Mouse (Mus musculus): ENCODE data around the gene Camk1d.

Camk1d gene

DNA sequence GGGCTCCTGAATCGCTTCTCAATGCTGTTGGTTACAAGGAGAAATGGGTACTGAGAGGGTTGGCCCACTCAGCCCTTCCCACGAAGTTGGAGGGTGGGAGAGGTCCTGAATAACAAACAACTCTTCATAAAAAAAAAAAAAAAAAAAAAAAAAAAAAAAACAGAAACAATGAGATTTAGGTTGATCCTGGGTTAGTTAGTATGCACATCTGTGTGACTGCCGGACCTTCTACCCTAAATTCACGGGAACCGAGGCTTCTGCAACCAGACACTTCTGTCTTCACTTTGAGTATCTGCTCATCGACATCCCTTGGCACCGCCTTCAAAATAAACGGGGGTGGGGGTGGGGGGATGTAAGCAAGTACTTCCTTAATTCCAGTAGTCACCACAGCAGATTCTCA lies 32.4 kb downstream of the Camk1d start:
- no peaks in the 10 kb centered on the region for H3K27me3 ChIP-seq (ENCODE audit: control insufficient read depth, insufficient read depth, low read length, poor library complexity, severe bottlenecking)
- DNase-seq (ENCODE audit: low read depth, low spot score) = no peak
- H3K36me3 ChIP-seq (ENCODE audit: control insufficient read depth, insufficient read depth, low read length, poor library complexity, severe bottlenecking) = no peaks in the 10 kb centered on the region

DNA sequence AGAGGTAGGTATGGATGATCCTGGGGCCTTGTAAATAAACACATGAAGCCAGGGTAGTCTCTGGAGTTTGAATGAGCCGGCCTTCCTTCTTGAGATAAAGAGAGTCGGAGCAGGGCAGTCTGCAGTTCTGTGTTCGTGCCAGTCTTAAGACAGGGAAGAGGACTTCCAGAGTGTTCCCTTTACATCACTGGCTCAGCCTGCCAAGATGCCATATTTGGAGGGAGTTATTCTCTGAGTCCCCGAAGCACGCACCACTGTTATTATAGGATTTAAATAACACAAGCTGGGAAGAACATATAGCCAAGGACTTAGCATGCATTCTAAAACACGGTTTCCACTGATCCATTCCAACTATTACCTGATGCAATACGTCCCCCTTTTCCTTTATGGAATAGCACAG lies 33.0 kb downstream of the Camk1d start:
- no peak for DNase-seq (ENCODE audit: low read depth, low spot score)
- no peaks in the 10 kb centered on the region for H3K36me3 ChIP-seq (ENCODE audit: control insufficient read depth, insufficient read depth, low read length, poor library complexity, severe bottlenecking)
- H3K27me3 ChIP-seq (ENCODE audit: control insufficient read depth, insufficient read depth, low read length, poor library complexity, severe bottlenecking) = no peaks in the 10 kb centered on the region

DNA sequence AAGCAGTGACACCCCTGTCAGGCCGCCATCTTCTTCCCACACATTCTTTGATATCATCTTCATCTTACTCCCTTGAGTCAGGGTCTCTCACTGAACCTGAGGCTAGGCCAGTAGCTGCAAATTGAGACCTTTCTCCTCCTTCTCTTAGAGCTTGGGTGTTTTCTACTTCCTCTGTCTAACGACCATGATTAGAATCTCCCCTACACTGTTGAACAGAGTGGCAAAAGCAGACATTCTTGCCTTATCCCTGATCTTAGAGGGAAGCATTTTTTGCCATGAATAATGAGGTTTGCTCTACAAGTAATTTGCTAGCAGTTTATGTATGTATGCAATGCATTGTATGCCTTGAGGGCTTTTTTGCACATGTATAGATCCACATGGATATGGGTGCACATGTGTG lies 35.3 kb downstream of the Camk1d start:
- no peak for DNase-seq (ENCODE audit: low read depth, low spot score)
- H3K36me3 ChIP-seq (ENCODE audit: control insufficient read depth, insufficient read depth, low read length, poor library complexity, severe bottlenecking) = peaks cover 2% of the 10 kb centered on the region
- H3K27me3 ChIP-seq (ENCODE audit: control insufficient read depth, insufficient read depth, low read length, poor library complexity, severe bottlenecking) = no peaks in the 10 kb centered on the region

DNA sequence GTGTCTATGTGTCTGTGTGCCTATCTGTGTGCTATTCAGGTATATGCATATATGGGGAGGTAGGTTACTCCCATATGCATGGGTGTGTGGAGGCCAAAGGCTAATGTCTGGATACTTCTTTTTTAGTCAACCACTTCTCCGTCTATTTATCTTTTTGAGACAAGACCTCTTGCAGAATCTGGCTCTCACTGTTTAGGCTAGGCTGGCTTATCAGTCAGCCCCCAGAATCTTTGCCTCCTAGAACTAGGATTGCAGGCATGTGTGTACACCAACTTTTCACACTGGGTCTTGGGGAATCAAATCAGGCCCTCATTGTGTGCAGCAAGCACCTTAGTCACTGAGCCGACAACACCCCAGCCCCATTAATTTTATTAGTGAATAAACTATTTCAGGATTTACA lies 36.8 kb downstream of the Camk1d start:
- peaks cover 2% of the 10 kb centered on the region for H3K36me3 ChIP-seq (ENCODE audit: control insufficient read depth, insufficient read depth, low read length, poor library complexity, severe bottlenecking)
- no peaks in the 10 kb centered on the region for H3K27me3 ChIP-seq (ENCODE audit: control insufficient read depth, insufficient read depth, low read length, poor library complexity, severe bottlenecking)
- DNase-seq (ENCODE audit: low read depth, low spot score) = no peak

DNA sequence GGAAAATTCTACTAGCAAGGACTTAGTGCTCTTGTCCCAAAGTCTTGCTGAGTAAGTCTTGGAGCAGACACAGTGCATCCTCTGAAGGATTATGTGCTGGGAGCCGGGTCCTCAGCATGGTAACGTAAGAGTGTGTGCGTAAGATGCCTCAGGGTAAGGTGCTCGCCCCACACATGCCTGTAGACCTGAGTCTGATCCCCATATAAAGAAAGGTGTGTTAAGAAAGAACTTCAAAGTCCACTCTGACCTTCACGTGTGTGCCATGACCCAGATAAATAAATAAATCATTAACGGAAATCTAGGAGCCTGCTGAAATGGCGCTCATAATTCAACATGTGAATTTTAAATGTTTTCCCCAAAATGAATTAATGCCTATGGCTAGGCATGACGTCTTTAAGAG lies 37.5 kb downstream of the Camk1d start:
- Histone ChIP-seq H3K36me3 (ENCODE audit: control insufficient read depth, insufficient read depth, low read length, poor library complexity, severe bottlenecking) (peaks cover 2% of the 10 kb centered on the region), H3K27me3 (ENCODE audit: control insufficient read depth, insufficient read depth, low read length, poor library complexity, severe bottlenecking) (no peaks in the 10 kb centered on the region)

DNA sequence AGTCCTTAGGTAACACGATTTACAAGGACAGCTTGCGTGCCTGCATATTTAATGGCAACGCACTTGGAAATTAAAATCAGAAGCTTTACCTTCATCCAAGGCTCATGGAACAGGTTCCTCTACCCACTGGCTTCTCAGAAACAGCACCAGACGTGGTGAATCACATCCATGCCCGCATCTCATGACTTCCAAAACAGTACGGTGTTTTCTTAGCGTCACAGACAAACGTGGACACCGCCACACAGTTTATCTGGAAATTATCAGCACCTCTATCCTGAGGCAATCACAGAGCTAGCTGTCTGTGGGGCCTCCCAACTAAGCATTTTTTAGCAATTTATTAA lies 38.2 kb downstream of the Camk1d start:
- H3K36me3 ChIP-seq (ENCODE audit: control insufficient read depth, insufficient read depth, low read length, poor library complexity, severe bottlenecking) = peaks cover 2% of the 10 kb centered on the region
- H3K27me3 ChIP-seq (ENCODE audit: control insufficient read depth, insufficient read depth, low read length, poor library complexity, severe bottlenecking) = no peaks in the 10 kb centered on the region
- no peak for DNase-seq (ENCODE audit: low read depth, low spot score)

More for the DNA sequence above, 37.5 kb downstream of the Camk1d start:
- DNase-seq (ENCODE audit: low read depth, low spot score) = no peak

DNA sequence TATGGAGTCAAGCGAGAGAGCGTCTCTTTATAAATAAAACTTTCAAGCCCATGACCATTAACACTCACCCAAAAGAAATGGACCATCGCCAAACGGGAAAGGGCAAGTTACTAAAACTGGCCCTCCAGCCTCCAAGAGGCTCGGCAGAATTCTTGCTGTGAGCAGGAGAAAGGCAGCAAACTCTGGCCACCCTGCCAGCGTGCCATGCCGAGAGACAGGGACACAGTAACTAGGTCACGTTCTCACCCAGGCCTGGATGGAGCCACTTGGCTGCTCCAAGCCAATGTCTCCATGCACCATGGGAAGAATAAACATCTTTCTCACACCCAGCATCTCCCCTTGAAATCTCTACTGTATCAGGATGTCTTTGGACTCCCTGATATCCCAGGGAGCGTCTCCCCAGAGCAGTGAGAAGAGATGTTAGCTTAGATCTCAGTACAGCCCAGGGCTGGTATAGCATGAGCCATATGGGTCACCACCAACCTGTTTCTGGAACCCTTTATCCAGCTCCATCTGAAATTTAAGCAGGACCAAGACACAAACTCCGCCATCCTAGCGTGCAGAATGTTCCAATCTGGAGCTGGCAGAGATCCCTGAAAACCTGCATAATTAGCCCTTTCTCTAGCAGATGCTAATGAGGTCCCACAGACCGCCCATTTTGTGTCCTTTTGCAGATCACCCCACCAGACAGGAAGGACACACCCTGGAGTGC lies 38.7 kb downstream of the Camk1d start:
- DNase-seq (ENCODE audit: low read depth, low spot score) = no peak
- H3K27me3 ChIP-seq (ENCODE audit: control insufficient read depth, insufficient read depth, low read length, poor library complexity, severe bottlenecking) = no peaks in the 10 kb centered on the region
- peaks cover 2% of the 10 kb centered on the region for H3K36me3 ChIP-seq (ENCODE audit: control insufficient read depth, insufficient read depth, low read length, poor library complexity, severe bottlenecking)

DNA sequence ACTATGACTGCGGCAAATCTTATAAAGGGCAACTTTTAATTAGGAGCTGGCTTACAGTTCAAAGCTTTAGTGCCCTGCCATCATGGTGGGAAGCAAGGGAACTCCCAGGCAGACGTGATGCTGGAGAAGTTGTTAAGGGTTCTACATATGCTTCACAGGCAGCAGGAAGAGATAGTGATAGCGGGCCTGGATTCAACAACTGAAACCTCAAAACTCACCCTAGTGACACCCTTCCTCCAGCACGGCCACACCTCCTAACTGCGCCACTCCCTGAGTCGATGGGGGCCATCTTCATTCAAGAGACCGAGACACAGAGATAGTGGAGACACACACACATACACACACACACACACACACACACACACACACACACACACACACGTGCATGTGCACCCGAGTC lies 39.8 kb downstream of the Camk1d start:
- H3K27me3 ChIP-seq (ENCODE audit: control insufficient read depth, insufficient read depth, low read length, poor library complexity, severe bottlenecking) = no peaks in the 10 kb centered on the region
- H3K36me3 ChIP-seq (ENCODE audit: control insufficient read depth, insufficient read depth, low read length, poor library complexity, severe bottlenecking) = peaks cover 2% of the 10 kb centered on the region
- no peak for DNase-seq (ENCODE audit: low read depth, low spot score)

DNA sequence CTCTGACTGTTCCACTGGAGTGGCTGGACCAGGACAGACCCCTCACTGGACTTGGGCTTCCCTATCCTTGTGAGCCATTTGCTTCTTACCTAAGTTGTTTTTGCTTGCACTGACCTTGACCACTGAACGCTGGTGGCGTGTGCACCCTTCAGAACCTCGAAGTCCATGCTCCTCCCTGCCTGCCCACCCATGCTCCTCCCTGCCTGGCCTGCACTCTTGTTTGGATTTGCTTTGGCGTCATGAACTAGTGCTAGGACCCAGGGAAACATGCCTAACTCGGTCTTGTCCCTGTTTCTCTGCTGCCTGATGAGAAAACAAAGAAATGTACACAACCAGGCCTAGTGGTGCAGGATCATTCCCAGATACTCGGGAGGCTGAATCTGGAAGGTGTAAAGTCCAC lies 40.5 kb downstream of the Camk1d start:
- no peak for DNase-seq (ENCODE audit: low read depth, low spot score)
- Histone ChIP-seq H3K27me3 (ENCODE audit: control insufficient read depth, insufficient read depth, low read length, poor library complexity, severe bottlenecking) (no peaks in the 10 kb centered on the region), H3K36me3 (ENCODE audit: control insufficient read depth, insufficient read depth, low read length, poor library complexity, severe bottlenecking) (peaks cover 2% of the 10 kb centered on the region)

DNA sequence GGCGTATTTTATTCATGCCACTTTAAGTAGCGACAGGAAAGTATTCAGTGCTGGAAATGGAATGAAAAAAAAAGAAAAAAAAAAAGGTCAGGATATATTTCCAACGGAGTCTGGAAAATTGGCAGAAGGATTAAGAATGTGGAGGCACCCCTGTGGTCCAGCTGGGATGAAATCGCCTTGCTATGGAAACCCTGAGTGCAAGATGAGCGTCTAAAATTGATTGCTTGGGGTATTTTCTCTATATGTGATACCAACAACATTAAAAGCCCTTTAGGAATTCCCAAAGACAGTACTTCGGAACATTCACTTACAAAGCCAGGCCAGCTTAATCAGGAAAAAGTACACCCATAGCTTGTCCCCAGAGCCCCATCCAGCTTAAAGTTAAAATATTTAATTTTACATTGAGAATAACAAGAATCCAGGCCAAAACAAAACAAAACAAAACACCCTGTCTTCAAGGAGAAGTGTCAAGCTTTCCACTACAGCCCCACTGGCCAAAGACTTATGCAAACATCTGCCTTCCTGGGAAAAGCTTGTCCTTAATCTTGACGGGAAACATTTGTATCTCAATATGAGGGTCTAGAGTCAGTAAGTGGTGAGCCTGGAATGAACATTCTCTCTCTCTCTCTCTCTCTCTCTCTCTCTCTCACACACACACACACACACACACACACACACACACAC lies 41.3 kb downstream of the Camk1d start:
- H3K36me3 ChIP-seq (ENCODE audit: control insufficient read depth, insufficient read depth, low read length, poor library complexity, severe bottlenecking) = peaks cover 2% of the 10 kb centered on the region
- no peaks in the 10 kb centered on the region for H3K27me3 ChIP-seq (ENCODE audit: control insufficient read depth, insufficient read depth, low read length, poor library complexity, severe bottlenecking)
- DNase-seq (ENCODE audit: low read depth, low spot score) = no peak

DNA sequence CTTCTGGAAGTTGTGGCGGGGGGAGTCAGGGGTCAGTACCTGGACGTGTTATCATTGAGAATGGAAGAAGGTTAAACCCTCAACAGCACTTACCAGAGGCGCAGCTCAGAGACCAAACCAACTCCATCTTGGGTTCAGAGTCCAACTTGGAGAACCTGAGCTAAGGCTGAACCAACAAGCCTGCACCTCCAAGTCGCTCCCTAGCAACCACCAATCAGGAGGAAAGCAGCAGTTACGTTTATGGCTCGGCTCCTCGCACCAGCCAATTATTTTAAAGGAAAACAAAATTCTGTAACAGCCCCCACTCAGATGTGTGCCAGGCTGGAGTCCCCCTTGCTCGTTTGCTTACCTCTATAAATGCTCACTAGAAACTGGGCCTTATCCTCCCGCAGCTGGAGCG lies 44.2 kb downstream of the Camk1d start:
- DNase-seq (ENCODE audit: low read depth, low spot score) = no peak

DNA sequence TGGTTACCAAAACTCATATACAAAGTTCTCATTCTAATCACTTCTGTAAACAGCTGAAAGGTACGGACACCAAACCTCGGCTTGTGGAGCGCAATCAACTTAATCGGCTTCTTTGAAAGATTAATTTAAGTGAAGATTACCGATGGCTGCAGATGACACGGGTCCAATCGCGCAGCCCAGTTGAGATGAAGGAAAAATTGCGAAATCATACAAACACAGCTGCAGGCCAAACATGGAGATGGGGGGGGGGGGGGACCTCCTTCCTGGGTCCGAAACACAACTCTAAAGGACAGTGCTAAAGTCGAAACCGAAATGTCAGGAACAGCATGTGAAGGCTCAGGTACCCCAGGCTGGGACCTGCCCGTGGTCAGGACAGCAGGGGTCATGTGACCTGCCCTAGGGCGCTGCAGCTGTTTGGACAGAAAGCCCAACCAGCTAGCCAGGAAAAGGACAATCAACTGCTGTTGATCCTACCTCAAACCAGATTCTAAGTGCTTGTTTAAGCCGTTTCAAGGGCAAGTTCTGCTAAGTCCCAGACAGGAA lies 44.7 kb downstream of the Camk1d start:
- no peak for DNase-seq (ENCODE audit: low read depth, low spot score)
- no peaks in the 10 kb centered on the region for H3K27me3 ChIP-seq (ENCODE audit: control insufficient read depth, insufficient read depth, low read length, poor library complexity, severe bottlenecking)
- H3K36me3 ChIP-seq (ENCODE audit: control insufficient read depth, insufficient read depth, low read length, poor library complexity, severe bottlenecking) = no peaks in the 10 kb centered on the region

More for the DNA sequence above, 44.2 kb downstream of the Camk1d start:
- peaks cover 1% of the 10 kb centered on the region; the same call in 1 of the 2 replicates for H3K36me3 ChIP-seq (ENCODE audit: control insufficient read depth, insufficient read depth, low read length, poor library complexity, severe bottlenecking)
- no peaks in the 10 kb centered on the region for H3K27me3 ChIP-seq (ENCODE audit: control insufficient read depth, insufficient read depth, low read length, poor library complexity, severe bottlenecking)

DNA sequence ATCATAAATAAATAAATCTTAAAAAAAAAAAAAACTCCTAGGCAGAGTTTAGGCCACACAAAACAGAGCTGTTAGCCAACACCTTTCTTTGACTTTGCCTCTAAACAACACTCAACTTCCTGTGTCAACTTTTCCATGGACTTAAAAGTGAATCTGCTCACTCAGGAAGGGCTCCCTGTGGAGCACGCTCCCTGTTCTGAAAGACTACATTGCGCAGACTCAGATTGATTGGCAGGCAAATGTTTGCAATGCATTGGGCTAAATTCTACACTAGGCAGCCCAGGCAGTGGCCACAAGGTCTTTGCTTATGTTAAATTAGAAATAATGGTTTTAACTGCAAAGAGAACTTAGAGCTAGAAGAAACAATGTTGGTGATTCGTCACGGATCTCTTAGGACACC lies 45.4 kb downstream of the Camk1d start:
- DNase-seq (ENCODE audit: low read depth, low spot score) = no peak

DNA sequence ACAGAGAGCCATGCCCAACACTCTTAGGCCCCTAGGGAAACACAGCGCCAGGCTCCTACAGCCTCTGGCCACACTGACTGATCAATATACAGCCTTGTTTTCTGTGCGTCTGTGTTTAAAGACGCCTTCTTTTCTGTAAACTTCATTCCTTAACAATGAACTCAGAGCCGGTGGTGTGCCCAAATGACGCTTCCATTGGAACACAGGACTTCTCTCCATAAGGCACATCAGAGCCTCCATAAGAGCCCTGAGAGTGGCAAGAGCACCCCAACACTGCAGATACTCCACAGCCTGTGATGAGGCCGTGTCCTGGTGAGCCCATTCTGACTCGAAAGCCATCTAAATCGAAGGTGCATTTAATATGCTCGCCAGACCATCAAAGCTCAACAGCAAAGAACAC lies 50.8 kb downstream of the Camk1d start:
- no peak for DNase-seq (ENCODE audit: low read depth, low spot score)
- Histone ChIP-seq H3K36me3 (ENCODE audit: control insufficient read depth, insufficient read depth, low read length, poor library complexity, severe bottlenecking) (no peaks in the 10 kb centered on the region), H3K27me3 (ENCODE audit: control insufficient read depth, insufficient read depth, low read length, poor library complexity, severe bottlenecking) (no peaks in the 10 kb centered on the region)

More for the DNA sequence above, 45.4 kb downstream of the Camk1d start:
- no peaks in the 10 kb centered on the region for H3K36me3 ChIP-seq (ENCODE audit: control insufficient read depth, insufficient read depth, low read length, poor library complexity, severe bottlenecking)
- H3K27me3 ChIP-seq (ENCODE audit: control insufficient read depth, insufficient read depth, low read length, poor library complexity, severe bottlenecking) = no peaks in the 10 kb centered on the region

DNA sequence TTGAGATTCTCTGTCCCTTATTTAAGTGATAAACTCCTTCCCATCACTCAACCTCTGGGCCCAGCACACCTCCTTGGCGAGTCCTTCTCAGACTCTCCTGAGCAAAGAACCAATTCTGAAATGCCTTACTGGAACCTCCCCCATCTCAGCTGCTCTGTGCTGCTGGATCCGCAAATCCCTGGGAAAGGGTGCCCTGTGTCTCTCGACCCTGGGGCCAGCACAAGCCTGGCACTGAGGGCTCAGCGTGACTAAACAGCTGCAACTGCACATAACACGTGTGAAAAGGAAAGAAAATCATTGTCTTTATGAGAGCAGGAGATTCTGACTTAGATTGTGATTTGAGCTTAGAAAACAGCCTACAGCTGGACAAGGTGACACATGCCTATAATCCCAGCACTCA lies 52.4 kb downstream of the Camk1d start:
- Histone ChIP-seq H3K36me3 (ENCODE audit: control insufficient read depth, insufficient read depth, low read length, poor library complexity, severe bottlenecking) (no peaks in the 10 kb centered on the region), H3K27me3 (ENCODE audit: control insufficient read depth, insufficient read depth, low read length, poor library complexity, severe bottlenecking) (no peaks in the 10 kb centered on the region)
- DNase-seq (ENCODE audit: low read depth, low spot score) = no peak
